Mouse (Mus musculus): ENCODE data around the gene Meox1.

Meox1 gene

DNA sequence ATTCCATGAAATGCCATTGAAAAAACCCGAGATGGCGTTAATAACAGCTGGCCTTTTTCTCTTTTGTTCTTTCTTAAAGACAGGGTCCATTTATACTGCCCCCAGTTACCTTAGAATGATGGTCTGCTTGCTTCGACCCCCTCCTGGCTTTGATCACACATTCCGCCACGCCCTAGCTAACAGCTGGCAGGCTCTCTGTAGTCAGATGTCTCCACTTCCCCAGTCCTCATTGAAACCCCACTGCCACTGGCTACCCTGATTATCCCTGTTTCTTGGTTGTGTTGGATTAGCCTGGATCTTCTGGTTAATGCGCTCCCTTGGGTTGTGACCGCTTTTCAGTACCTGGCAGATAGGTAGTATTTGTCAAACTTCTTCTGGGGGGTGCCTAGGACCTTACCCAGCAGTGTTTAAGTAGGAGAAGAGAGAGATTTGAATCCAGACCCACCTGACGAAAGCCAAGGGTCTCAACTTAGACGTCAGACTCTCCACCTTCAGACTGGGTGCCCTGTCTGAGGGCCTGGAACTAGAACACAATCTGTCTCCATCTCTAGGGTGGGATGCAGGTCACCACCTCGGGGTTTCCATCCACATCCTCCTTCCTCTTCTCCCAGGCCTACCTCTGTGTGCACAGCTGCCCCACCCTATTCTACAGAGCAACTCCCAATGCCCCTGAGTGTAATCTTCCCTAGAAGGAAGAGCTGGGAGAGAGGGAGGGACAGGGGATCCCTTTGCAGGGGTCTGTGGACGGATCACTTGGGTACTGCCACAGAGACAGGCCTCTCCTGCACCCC lies 11.5 kb downstream of the Meox1 start:
- TF ChIP-seq GATA4 (IDR thresholded peaks at IDR 0.05; ENCODE audit: insufficient replicate concordance, low read length) = no peak

DNA sequence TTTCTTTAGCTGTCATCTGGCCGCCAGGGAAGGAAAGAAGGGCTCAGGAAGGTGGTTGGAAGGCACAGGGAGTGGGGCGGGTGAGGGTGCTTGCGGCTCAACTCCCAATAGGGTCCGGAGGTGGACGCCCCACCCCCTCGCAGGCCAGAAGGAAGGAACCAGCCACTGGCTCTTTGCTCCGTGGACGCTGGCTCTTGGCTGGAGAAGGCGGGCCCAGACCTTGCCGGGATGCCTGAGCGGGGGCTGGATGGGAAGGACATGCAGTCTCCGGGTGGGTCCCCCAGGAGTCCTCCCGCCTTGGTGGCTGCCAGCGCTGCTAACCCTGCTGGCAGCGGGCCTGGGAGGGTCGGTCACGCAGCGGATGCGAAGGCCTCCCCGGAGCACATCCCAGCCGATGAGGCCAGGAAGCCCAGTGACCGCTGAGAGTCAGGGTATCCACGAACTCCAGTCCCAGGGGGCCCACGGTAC lies 12.5 kb downstream of the Meox1 start:
- TF ChIP-seq GATA4 (IDR thresholded peaks at IDR 0.05; ENCODE audit: insufficient replicate concordance, low read length) = no peak

DNA sequence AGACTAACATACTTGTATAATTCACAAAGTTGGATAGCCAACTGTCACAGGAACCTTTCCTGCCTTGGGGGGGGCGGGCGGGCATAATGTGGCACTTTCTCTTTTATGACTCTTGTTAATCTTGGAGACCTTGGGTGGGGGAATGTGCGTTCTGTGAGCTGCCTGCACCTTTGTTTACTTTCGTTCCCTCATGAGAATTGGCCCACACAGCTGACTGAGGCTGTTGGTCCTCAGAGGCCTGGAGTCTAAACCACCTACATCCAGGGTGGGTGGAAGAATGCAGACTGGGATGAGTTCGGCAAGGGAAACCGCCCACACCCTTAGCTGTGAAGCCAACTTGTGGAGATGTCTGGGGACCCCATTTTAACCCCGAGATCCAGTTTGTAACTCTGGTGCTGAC lies 13.0 kb downstream of the Meox1 start:
- no peak for TF ChIP-seq GATA4 (IDR thresholded peaks at IDR 0.05; ENCODE audit: insufficient replicate concordance, low read length)

DNA sequence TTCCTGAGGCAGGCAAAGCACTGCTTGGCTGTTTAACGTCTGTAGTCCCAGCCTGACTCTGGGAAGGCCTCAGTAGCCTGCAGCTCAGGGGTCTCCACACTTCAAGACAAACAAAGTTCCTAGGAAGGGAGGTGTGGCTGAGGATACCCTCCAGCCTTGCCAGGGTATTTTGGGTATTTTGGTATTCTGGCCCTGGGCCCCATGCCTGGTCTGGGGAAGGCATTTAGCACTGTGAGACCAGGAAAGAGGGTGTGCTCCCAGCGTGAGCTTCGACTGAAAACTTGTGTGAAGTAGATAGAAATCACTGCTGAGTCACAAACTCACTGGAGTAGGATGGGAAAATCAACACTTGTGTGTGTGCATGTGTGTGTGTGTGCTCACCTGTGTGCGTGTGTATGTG lies 14.5 kb downstream of the Meox1 start:
- no peak for TF ChIP-seq GATA4 (IDR thresholded peaks at IDR 0.05; ENCODE audit: insufficient replicate concordance, low read length)

DNA sequence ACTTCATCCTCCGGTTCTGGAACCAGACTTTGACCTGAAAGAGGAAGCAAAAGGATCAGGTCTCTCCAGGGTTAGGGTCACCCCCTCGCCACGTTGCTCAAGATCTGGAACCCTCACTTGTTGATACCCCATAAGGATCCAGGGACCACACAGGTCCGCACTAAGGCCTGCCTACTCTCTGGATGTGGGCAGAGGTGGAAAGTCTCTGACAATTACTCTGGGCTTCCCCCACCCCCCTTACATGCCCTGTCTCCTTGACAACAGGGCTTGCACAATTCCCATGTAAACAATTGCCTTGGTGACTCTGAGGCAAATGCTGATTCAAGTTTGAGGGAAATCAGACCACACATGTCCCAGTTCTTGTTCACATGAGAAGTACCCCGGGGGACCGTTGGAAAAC lies 15.5 kb downstream of the Meox1 start:
- TF ChIP-seq GATA4 (IDR thresholded peaks at IDR 0.05; ENCODE audit: insufficient replicate concordance, low read length) = no peak

DNA sequence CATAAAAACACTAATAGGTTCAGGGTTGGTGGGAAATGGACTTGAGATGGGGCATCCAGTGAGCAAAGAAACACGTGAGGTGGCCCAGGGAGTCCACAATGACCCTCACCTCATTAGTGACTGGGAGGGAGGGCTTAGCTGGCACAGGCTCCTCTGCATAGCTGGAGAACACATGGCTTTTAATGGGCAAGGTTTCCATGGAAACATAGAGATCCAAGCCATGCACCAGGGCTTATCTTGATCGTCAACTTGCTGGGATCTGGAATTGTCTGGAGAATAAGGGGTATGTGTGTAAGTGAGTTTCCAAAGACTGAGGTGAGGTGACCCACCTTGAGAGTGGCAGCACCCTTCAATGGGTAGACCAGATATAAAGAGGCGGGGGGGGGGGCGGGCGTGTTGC lies 19.2 kb downstream of the Meox1 start:
- no peak for TF ChIP-seq GATA4 (IDR thresholded peaks at IDR 0.05; ENCODE audit: insufficient replicate concordance, low read length)

DNA sequence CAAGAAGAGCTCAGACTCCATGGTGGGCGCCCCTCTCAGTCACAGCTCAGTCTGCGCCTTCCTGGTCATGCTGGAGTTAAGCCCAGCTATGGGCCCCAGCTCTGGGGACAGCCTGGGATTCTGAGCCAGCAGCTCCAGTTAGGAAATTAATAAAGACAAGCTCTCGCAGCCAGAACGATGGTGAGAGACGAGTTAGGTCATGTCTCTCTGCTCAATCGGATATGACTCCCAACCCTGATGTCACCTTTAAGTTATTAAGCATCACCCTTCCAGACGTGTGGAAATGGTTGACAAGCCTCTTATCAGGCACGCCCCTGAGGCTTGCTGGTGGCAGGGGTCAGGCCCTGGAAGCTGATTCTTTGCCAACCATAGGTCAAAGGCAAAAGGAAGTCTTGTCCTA lies 20.3 kb downstream of the Meox1 start:
- no peak for TF ChIP-seq GATA4 (IDR thresholded peaks at IDR 0.05; ENCODE audit: insufficient replicate concordance, low read length)

DNA sequence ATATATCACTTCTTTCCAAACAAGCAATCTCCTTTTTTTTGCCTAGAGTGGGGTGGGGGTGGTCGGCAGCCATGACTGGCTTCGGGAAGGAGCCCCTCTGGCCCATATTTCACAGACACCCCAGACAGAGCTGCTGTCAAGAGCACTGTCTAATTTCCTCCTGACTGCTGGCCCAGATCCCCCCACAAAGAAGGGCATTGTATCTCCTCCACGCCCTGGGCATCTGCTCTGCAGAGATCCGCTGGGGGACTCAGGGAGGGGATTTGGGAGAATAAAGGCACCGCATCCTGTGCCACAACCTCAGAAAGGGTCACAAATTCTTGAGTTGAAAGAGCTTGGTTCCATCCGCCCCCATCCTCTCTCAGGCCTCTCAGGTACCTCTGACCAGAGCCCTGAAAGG lies 22.7 kb downstream of the Meox1 start:
- TF ChIP-seq GATA4 (IDR thresholded peaks at IDR 0.05; ENCODE audit: insufficient replicate concordance, low read length) = no peak

DNA sequence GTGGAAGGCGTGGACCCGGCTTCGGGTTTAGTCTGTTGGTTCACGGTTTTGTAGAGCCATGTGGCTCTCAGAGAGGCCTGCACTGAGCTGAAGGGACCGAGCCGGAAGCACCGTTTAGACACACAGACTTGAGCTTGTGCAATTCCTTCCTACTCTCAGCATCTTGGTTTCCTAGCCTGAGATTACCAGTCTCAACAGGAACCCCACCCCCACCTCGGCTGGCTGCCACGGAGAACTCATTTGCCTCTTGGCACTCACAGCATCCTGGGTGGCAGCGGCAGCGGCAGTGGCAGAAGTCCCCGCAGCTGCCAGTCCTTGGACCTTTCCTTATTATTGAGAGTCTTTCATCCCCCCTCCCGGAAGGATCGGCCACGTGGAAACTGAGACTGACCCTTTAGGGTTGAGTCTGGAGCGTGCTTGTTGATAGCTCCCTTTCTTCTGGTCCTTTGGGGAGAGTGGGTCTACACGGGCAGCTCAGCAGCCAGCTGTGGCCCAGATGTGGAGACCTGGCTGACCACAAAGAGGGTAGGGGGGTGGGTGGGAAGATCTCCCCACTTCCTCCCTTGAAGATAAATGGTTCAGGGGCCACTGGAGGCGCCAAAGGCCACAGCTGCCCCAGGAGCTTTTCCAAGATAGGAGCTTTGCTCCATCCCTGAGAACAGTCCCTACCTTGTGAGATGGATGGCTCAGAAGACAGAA lies 24.0 kb downstream of the Meox1 start:
- no peak for TF ChIP-seq GATA4 (IDR thresholded peaks at IDR 0.05; ENCODE audit: insufficient replicate concordance, low read length)

DNA sequence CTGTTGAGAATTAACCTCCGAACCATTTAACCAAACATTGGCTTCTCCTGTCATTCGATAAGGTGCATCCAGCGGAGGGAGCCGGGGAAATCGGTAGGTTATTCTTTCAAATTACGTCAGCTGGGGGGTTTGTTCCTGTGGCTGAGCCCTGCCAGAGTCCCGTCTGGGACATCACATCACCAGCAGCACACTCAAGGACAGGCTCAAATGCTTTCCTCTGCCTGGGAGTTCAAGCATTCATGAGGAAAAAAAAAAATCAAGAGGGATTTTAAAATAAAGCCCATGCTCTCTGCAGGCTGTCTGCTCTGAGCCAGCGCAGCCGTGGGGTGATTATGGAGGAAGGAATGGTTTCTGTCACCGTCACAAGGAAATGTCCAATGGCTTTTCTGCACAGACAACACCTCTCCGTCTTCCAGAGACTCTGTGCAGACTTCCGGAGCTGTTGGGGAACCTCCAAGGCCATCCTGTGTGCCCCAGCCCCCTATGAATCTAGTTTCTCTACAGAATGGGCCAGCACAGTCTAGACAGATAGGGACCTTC lies 26.6 kb downstream of the Meox1 start:
- no peak for TF ChIP-seq GATA4 (IDR thresholded peaks at IDR 0.05; ENCODE audit: insufficient replicate concordance, low read length)

DNA sequence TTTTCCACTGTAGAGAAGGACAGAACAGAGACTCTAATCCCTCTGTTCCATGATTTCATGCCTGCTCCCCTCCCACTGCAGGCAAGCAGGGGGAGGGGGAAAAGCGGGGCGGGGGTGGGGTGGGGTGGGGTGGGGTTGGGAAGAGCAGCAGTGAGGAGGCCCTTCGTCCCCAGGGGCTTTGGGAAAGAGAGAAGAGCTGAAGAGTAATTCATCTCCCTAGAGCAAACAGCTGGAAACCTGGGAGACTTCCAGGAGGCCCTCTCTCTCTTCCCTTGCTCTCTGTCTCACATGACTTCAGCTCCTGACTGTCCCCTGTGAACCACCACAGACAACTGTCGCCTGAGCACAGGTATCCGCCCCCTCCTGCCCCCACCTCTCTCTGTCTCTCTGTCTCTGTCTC lies 35.4 kb downstream of the Meox1 start:
- TF ChIP-seq GATA4 (IDR thresholded peaks at IDR 0.05; ENCODE audit: insufficient replicate concordance, low read length) = no peak

DNA sequence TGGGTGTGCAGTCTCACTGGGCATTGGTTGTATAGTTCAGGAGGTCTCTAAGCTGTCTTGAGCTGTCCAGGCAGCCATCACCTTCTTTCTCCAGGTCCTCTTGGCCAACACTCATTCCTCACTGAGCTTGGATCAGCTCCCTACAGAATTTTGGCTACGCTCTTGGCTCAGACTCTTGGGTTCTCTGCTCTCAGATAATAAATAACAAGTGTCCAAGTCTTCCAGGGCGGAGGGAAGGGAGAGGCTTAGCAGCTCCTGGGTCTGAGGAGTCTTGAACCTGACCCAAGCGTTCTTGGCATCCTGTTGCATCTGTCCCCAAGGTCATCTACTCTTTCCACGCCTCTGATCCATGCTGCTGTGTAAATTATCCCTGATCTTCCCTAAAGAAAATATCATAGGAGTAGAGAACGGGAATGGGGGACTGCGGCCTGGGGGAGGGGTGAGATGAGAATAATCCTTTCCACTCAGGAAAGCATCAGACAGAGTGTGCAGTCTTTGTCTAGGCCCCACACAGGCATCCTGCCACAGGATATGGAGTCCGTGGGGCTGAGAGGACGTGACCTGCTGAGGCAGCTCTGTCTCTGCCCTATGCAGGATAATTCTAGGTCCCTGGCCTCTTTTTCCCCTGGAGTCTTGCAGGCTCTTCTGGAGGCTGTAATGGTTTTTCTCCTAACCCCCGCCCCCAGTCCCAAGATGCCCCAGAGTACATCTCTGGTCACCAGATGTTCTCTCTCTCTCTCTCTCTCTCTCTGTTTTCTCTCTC lies 38.0 kb downstream of the Meox1 start:
- no peak for TF ChIP-seq GATA4 (IDR thresholded peaks at IDR 0.05; ENCODE audit: insufficient replicate concordance, low read length)

DNA sequence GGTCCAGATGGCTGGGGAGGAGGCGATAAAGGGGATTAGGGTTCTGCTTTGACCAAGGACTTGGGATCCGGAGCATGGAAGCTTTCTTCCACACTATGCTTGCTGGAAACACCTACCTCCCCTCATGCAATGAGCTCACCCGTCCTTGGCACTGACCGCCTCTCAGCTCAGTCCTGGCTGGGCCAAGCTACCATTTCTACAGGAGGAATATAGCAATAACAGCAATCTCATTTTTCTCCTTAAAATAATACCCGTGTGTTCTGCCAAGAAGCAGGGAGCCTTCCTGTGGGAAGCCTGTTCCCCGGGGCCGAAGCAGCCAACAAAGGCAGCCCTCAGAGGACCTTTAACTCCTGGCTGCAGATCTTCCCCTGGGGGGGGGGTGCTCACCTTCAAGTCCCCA lies 43.1 kb downstream of the Meox1 start:
- TF ChIP-seq GATA4 (IDR thresholded peaks at IDR 0.05; ENCODE audit: insufficient replicate concordance, low read length) = no peak

DNA sequence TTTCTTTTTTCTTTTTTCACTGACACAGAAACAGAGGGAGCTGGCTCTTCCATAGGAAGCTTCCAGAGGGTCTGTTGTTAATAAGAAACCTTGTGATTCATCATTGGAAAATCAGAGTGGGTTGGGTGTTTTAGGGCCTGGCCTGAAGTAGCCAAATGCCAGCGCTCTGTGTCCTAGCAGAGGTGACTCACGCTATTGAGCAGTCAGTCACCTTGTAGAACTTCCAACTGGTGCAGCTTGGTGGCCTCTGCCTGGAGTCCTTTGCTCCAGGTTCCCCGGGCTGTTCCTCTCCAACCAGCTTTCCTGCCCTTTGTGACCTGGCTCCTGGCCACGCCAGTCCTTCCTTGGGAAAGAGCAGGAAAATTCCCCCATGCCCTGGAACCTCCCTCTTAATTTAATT lies 44.9 kb downstream of the Meox1 start:
- no peak for TF ChIP-seq GATA4 (IDR thresholded peaks at IDR 0.05; ENCODE audit: insufficient replicate concordance, low read length)

DNA sequence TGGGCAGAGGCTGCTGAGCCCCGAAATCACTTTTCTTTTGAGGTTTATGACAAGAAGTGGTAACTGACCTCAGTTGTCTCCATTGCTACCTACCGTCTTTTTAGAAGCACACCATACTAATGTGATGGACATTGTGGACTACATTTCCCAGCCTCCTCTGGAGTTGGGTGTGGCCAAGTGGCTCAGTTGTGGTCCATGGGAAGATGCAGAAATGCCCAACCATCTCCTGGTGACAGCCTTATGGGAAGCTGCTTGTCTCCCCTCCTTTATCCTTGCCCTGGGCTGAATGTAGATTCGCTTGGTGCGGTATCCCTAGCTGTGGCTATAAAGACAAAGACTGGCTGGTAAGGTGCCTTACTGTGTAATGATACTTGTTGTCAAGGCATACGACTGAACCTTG lies 46.7 kb downstream of the Meox1 start:
- no peak for TF ChIP-seq GATA4 (IDR thresholded peaks at IDR 0.05; ENCODE audit: insufficient replicate concordance, low read length)

DNA sequence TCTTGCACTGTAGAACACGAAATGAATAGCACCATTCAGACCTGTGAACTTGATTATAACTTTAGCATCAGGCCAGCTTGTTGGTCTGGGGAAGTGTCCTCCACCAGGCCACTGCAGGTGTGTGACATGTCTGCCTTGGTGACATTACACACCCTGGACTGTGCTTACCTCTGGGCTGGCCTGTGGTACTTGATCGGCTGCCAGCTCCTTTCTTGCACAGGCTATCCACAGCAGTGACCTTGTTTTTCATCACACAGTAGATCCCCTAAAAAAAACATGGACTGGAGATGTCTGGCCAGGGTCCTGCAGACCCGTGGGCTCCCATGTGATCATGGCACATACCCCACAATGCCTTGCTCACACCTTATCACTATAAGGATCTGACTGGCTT lies 51.4 kb downstream of the Meox1 start:
- TF ChIP-seq GATA4 (IDR thresholded peaks at IDR 0.05; ENCODE audit: insufficient replicate concordance, low read length) = no peak
